Mouse (Mus musculus) heart, postnatal 0 days (tissue): ENCODE results near the gene Trp63. TPM values are rescaled to one million over a fixed set of nuclear protein-coding genes. Genes with fewer than 3 reads are reported as not detected.

ENCODE experiments used
- ATAC-seq: fragments of 200-750 bp; cut with Nextera tagmentation; 2 replicates; pipeline ENCODE4 v1.8.0; 2017; ENCODE audit warnings: low read depth, moderate number of reproducible peaks, moderate library complexity; ENCODE audit not compliant: insufficient read depth
- DNase-seq: peaks from one replicate; pipeline ENCODE4 v3.0.0-alpha.2; 2016; ENCODE audit warnings: low spot score
- H3K27ac ChIP-seq: fragments of 300-500 bp; sonication (generic); 2 replicates; pipeline ENCODE4 v1.5.1; 2014; ENCODE audit warnings: low read depth, mild to moderate bottlenecking
- H3K27me3 ChIP-seq: fragments of 300-500 bp; sonication (generic); 2 replicates; pipeline ENCODE4 v1.6.1; 2014; ENCODE audit warnings: low read length, mixed read lengths; ENCODE audit not compliant: control insufficient read depth, insufficient read depth
- H3K36me3 ChIP-seq: fragments of 300-500 bp; sonication (generic); replicated peaks from 2 replicates; pipeline ENCODE4 v1.6.1; 2014; ENCODE audit warnings: low read length, mixed read lengths; ENCODE audit not compliant: control insufficient read depth, insufficient read depth
- H3K4me1 ChIP-seq: fragments of 300-500 bp; sonication (generic); 2 replicates; pipeline ENCODE4 v1.6.1; 2014; ENCODE audit warnings: antibody characterized with exemption; ENCODE audit not compliant: control insufficient read depth, insufficient read depth
- H3K4me2 ChIP-seq: fragments of 300-500 bp; sonication (generic); 2 replicates; pipeline ENCODE4 v1.6.1; 2014; ENCODE audit warnings: low read depth, mild to moderate bottlenecking, low read length, moderate library complexity
- H3K4me3 ChIP-seq: fragments of 300-500 bp; sonication (generic); 2 replicates; pipeline ENCODE4 v1.5.1; 2014; ENCODE audit warnings: low read depth, low read length
- H3K9ac ChIP-seq: fragments of 300-500 bp; sonication (generic); replicated peaks from 2 replicates; pipeline ENCODE4 v1.6.1; 2014; ENCODE audit warnings: low read depth, low read length, mixed read lengths
- H3K9me3 ChIP-seq: fragments of 300-500 bp; sonication (generic); replicated peaks from 2 replicates; pipeline ENCODE4 v1.6.1; 2016; ENCODE audit warnings: low read length; ENCODE audit not compliant: control insufficient read depth
- CTCF ChIP-seq: IDR thresholded peaks from 2 replicates; pipeline ENCODE4 v1.5.1; 2016; ENCODE audit warnings: antibody characterized with exemption, control low read depth, low read depth
- EP300 ChIP-seq: IDR thresholded peaks from 2 replicates; pipeline ENCODE4 v1.6.1; 2016; ENCODE audit warnings: antibody characterized with exemption, low read depth
- WGBS: fragments of 180-500 bp; shearing (Covaris S2); extraction: QIAGEN DNeasy Blood & Tissue Kit; methylation state at CpG from one replicate; pipeline ENCODE4 v1.1.7; 2014; 5-methylcytosine and 5-hydroxymethylcytosine counted together
- polyA plus RNA-seq: library from polyadenylated mRNA; unstranded; fragments of >200 nt; fragmentation: Nextera tagmentation; extraction: Ambion mirVana; gene quantifications from 2 replicates; pipeline ENCODE4 v1.2.1, GENCODE M21; 2015
- total RNA-seq: library from RNA; depleted of rRNA; stranded (reverse); fragments of >200 nt; gene quantifications from 2 replicates; pipeline ENCODE4 v1.2.3, GENCODE M21; 2014; ENCODE audit warnings: low replicate concordance

Trp63 gene
- total and polyA plus RNA-seq, 2 experiments from 2014 or later: 0.37 to 0.88 TPM

GRCm38 (mm10) chr16:25804955-25805354 lies 121.4 kb downstream of the Trp63 start:
- no peak for DNase-seq

GRCm38 (mm10) chr16:25807116-25807515 lies 123.6 kb downstream of the Trp63 start:
- no peaks in the 10 kb centered on the region for H3K27me3 ChIP-seq
- no peak for DNase-seq
- H3K9me3 ChIP-seq: no peaks in the 10 kb centered on the region

More at GRCm38 (mm10) chr16:25804955-25805354, 121.4 kb downstream of the Trp63 start:
- H3K9me3 ChIP-seq: no peaks in the 10 kb centered on the region
- no peaks in the 10 kb centered on the region for H3K36me3 ChIP-seq
- no peak overlapping the region for H3K27ac ChIP-seq
- no peak overlapping the region for H3K9ac ChIP-seq
- H3K4me3 ChIP-seq: no peak overlapping the region
- no peaks in the 10 kb centered on the region for H3K4me1 ChIP-seq
- ATAC-seq: no peak
- TF ChIP-seq CTCF (no peak), EP300 (no peak)
- WGBS: 50% methylated on average over 3 of the region's 3 CpGs
- H3K4me2 ChIP-seq: no peak overlapping the region
- no peaks in the 10 kb centered on the region for H3K27me3 ChIP-seq

GRCm38 (mm10) chr16:25817753-25818624 lies 134.4 kb downstream of the Trp63 start:
- Histone ChIP-seq H3K4me3 (no peak overlapping the region), H3K4me2 (no peak overlapping the region), H3K9ac (no peak overlapping the region), H3K27ac (no peak overlapping the region), H3K36me3 (no peaks in the 10 kb centered on the region), H3K27me3 (no peaks in the 10 kb centered on the region), H3K9me3 (no peaks in the 10 kb centered on the region), H3K4me1 (no peaks in the 10 kb centered on the region)
- no peak for TF ChIP-seq EP300
- no peak for TF ChIP-seq CTCF
- ATAC-seq (no peak), DNase-seq (no peak)
- 56% methylated on average over 10 of the region's 10 CpGs for WGBS

More at GRCm38 (mm10) chr16:25807116-25807515, 123.6 kb downstream of the Trp63 start:
- no peak overlapping the region for H3K4me3 ChIP-seq
- no peak for TF ChIP-seq EP300
- TF ChIP-seq CTCF: no peak
- H3K9ac ChIP-seq: no peak overlapping the region
- no peaks in the 10 kb centered on the region for H3K36me3 ChIP-seq
- no peaks in the 10 kb centered on the region for H3K4me1 ChIP-seq
- H3K27ac ChIP-seq: no peak overlapping the region
- no peak for ATAC-seq
- H3K4me2 ChIP-seq: no peak overlapping the region

- Histone ChIP-seq H3K36me3 (no peaks in the 10 kb centered on the region), H3K9me3 (no peaks in the 10 kb centered on the region), H3K27ac (no peak overlapping the region), H3K4me1 (0 out of 2 replicates have a peak, but pooled peaks cover 5% of the 10 kb centered on the region), H3K4me2 (no peak overlapping the region), H3K27me3 (no peaks in the 10 kb centered on the region), H3K4me3 (no peak overlapping the region), H3K9ac (no peak overlapping the region)
- DNase-seq: no peak
- ATAC-seq: no peak
- WGBS: 38% methylated on average over 7 of the region's 7 CpGs
- TF ChIP-seq CTCF (no peak), EP300 (no peak)
Observed at GRCm38 (mm10) chr16:25826016-25826415, 142.5 kb downstream of the Trp63 start.

GRCm38 (mm10) chr16:25832576-25832975 lies 149.0 kb downstream of the Trp63 start:
- ATAC-seq (no peak), DNase-seq (no peak)
- 78% methylated on average over 4 of the region's 4 CpGs for WGBS
- H3K36me3 ChIP-seq: no peaks in the 10 kb centered on the region
- no peak for TF ChIP-seq CTCF
- TF ChIP-seq EP300: no peak
- H3K9me3 ChIP-seq: no peaks in the 10 kb centered on the region
- no peak overlapping the region for H3K4me2 ChIP-seq
- H3K27me3 ChIP-seq: no peaks in the 10 kb centered on the region
- no peak overlapping the region for H3K9ac ChIP-seq
- H3K4me1 ChIP-seq: no peaks in the 10 kb centered on the region
- no peak overlapping the region for H3K27ac ChIP-seq
- H3K4me3 ChIP-seq: no peak overlapping the region
